In genomic region chr9:115172096-115172495, GRCm38 (mm10) we compare ENCODE assay signal across 20 mouse cellular contexts.
DNase-seq lines count a peak whose midpoint lies in the region; ATAC-seq lines count a peak whose summit lies in the region.
"Had no signal": no experiment of that assay in that cellular context is flagged by ENCODE, and none has a peak within 500 bp of the region (broad histone marks: within the 10 kb centered on the region; RNA-seq: fewer than 3 reads in every experiment).

No protein-coding gene starts in this region.

- no peak for ATAC-seq in cerebellum, adult (ENCODE audit: insufficient number of reproducible peaks, low FRiP score, low TSS enrichment)
- ATAC-seq: activated CD4-positive, CD25-positive, alpha-beta regulatory T cell, adult 4 months; CD4-positive, CD25-positive, alpha-beta regulatory T cell, adult 4 months; Patski had no signal

- DNase-seq in cerebellum, postnatal 10 days: peak; percentile 66 to 77
- DNase-seq in cerebellum, postnatal 14 days: peak; percentile 32 to 48
- DNase-seq in cerebellum, adult 18-20 months: no peak
- peak; percentile 52 for DNase-seq in left cerebral cortex, postnatal 4 days
- no peak for DNase-seq in left cerebral cortex, postnatal 25 days (ENCODE audit: low spot score in 2 of 2)
- DNase-seq: adrenal gland, adult 2 months; adrenal gland, adult 8-10 months; adrenal gland, postnatal 10 days; adrenal gland, postnatal 14 days; adrenal gland, postnatal 25 days; adrenal gland, postnatal 36 days; B cell, adult 2 months; cerebellum, adult 11 months; cerebellum, adult 11-12 months; cerebellum, adult 2 months; cerebellum, adult 8-10 months had no signal

- intact Hi-C loops in left cerebral cortex, postnatal 4 days (cut with DNase I): no loop called here
- intact Hi-C loops in left cerebral cortex, postnatal 25 days (cut with DNase I): no loop called here

Comparison
In these comparisons a context has a peak if more than half of its experiments do, and no peak if none do; other contexts are left out.
1. DNase-seq: peak in cerebellum, postnatal 10 days (2 of 2), cerebellum, postnatal 14 days (2 of 2) and left cerebral cortex, postnatal 4 days (single experiment); none in cerebellum, adult 18-20 months (0 of 2) and left cerebral cortex, postnatal 25 days (0 of 2).